Mouse (Mus musculus) heart, postnatal 0 days (tissue): ENCODE data around the gene Bicdl2.
A peak's percentile ranks its signal among the peaks of the same experiment; 100 is the strongest.

Experiments used
- CTCF ChIP-seq: IDR thresholded peaks from 2 replicates; pipeline ENCODE4 v1.5.1; 2016; ENCODE audit warnings: antibody characterized with exemption, control low read depth, low read depth
- EP300 ChIP-seq: IDR thresholded peaks from 2 replicates; pipeline ENCODE4 v1.6.1; 2016; ENCODE audit warnings: antibody characterized with exemption, low read depth

DNA sequence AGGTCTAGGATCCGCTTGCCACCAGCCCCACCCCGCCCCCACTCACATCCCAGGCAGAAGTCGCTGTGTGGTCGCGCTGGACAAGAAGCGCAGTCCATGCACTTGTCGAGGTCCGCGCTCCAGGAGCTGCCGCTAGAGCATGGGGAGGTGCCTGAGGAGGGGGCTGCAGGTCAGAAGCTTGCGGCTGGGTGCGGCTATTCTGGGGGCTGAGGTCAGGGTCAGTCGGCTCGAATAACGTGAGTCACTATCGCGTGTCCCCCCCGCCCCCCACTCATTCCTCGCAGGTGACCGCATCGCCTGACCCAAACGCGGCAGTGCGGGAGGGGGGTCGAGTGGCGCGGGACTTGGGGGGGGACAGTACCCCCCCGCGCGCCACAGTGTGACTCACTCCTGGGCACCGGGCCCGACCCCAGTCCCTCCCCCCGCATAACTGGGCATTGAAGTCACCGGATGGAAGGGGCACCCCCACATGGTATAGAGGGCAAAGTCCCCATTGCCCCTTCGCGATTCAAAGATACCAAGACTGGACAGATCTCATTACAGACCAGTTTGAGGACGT lies 16.2 kb downstream of the Bicdl2 start:
- TF ChIP-seq CTCF: no peak
- TF ChIP-seq EP300: peak; percentile 85; the same call in 1 of the 2 replicates
